Mouse (Mus musculus): ENCODE measurements around the gene Fam104a.
"Not testable (repeated sequence)": the region's sequence is repeated elsewhere in the genome, so short reads cannot be mapped to it uniquely, and the experiment has no call there.

Gene Fam104a

GRCm38 (mm10) chr11:113666205-113666604 is 17.8 kb downstream of the Fam104a start:
- no peak for DNase-seq (ENCODE audit: extremely low spot score, low spot score)

DNA sequence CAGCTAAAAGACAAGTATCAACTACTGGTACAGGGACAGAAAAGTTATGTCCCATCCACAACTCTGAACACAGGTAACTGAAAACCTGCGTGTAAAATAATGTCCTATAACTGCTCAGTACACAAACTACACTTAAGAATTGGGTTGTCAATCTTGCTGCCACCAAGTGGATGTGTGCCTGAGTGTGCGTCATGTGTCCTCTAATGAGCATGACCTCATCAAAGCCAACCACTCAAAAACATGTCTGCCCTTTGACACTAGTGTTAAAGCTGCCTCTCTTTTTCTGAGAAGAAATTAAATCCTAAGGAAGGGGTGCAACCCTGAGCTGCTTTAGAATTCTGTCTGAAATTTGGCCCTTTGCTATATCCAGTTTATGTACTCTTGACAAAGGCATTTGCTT is 19.7 kb downstream of the Fam104a start:
- no peak for DNase-seq (ENCODE audit: extremely low spot score, low spot score)

DNA sequence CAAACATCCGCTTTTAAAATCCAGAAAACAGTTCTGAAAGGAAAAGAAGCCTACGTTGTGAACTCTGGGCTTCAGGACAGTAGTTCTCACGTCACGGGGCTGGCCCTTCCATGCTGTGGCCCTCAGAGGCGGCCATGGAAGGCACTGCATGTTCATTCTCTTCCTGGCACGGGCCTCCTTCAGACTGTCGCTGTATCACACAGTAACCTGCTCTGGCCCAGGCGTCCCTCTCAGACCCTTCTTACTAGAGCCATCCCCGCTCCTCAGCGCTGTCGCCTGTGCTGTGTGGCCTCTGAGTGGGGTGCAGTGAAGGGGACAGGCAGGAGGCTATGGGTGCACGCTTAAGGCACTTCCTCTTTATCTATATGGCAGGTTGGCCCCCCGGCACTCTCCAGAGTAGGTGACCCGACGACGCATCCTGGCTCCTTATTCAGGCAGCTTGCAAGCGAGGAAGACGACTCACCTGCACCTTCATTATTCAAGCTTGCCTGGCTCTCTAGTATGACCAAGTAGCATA is 22.1 kb downstream of the Fam104a start:
- DNase-seq (ENCODE audit: extremely low spot score, low spot score): no peak

GRCm38 (mm10) chr11:113660940-113661339 is 23.0 kb downstream of the Fam104a start:
- DNase-seq (ENCODE audit: extremely low spot score, low spot score): no peak

- not testable (repeated sequence) for DNase-seq (ENCODE audit: extremely low spot score, low spot score)
These were observed 23.7 kb downstream of the Fam104a start for GRCm38 (mm10) chr11:113660213-113660612.

DNA sequence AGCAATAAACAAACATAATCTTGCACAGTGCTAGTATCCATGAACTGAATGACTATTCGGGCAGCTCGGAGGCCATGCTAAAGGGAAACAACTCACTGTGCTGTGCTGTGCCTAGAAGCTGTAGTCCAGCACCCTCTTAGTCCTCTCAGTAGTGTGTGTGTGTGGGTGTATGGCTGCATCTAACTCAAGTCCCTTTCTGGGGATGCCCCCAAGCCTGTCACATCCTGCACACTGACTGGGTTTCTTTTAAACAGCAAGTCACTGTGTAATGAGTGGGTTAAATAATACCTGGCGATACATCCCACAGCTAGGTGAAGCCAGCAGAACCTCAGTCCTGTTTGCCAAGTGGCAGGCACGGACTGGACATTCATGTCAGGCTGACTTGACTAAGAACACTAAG is 25.2 kb downstream of the Fam104a start:
- DNase-seq (ENCODE audit: extremely low spot score, low spot score): no peak

DNA sequence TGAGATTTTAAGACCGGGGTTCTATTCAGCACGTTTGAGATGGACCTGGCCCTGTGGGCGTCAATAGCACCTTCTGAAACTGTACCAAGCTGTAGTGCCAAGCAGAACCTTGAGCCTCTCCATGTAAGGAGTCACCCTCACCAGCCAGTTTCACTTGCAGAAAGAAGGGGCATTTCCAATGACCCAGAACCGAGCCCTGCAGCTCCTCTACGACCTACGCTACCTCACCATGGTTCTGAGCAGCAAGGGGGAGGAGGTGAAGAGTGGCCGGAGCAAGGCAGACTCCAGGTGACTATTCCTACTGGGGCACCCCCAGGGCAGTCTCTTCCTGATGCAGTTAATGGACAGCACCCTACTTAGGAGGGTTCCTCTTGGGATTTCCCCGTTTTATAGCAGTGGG is 25.6 kb downstream of the Fam104a start:
- DNase-seq (ENCODE audit: extremely low spot score, low spot score): no peak

DNA sequence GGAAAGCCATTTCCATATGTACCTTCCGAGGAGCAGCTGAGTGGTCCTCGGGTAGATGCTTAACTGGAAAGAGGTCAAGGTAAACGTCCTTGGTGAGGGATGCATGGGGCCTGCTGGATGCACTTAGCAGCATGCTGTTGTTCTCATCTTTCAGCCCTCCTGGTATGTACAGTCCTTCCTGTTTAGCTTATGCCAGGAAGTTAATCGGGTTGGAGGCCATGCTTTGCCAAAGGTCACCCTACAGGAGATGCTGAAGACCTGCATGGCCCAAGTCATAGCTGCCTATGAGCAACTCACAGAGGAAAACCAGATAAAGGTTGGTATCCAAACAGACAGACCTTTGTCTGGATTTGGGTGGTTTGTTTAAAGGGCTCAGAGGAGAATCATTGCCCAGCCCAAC is 26.7 kb downstream of the Fam104a start:
- no peak for DNase-seq (ENCODE audit: extremely low spot score, low spot score)

DNA sequence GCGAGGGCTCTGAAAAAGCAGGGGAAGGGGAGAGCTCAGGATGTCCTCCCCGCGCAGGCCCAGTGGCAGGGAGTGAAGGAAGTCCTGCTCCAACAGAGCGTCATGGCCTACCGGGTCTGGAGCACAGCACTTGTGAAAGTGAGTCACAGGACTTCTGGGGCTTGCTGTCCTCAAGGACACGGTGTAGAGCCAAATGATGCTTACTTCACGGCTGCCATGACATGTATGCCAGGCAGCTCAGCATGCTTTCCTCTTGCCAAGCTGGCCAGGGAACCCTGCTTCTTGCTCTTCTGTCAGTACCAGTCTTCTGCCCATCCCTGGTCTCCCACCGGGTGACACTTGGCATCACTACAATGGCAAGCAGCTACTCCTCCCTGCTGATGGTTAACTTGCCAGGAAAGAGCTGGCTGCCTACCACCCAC is 27.4 kb downstream of the Fam104a start:
- no peak for DNase-seq (ENCODE audit: extremely low spot score, low spot score)

- no peak for DNase-seq (ENCODE audit: extremely low spot score, low spot score)
These were observed 29.2 kb downstream of the Fam104a start for GRCm38 (mm10) chr11:113654561-113655270.

DNA sequence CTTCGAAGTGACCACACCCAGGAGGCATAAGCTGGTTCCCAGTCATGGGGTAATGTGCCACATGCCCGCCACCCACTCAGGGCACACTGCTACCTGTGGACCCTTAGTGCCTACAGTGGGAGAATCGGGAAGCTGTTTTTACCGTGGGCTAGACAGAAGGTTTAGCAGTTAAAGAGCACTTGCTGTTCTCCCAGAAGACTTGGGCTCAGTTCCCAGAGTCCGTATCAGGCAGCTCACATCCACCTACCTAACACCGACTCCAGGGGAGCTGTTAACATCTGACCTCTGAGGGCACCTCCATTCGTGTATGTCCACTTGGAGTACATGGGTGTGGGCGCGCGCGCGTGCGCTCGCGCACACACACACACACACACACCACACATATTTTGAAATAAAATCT is 29.9 kb downstream of the Fam104a start:
- DNase-seq (ENCODE audit: extremely low spot score, low spot score): no peak

DNA sequence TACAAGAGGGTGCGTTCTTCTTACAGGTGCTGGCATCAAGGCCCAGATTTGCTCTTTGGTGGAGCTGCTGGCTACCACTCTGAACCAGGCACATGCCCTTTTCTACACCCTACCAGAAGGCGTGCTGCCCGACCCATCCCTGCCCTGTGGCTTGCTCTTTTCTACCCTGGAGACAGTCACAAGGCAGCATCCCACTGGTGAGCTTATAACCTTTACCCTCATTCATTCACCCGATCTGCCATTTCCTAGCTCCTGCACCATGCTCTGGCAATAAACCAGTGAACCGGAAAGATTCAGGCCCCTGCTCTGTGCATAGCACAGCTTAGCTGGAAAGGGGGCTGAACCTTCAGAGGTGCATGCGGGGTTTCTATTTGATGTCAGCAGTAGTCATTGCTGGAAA is 31.4 kb downstream of the Fam104a start:
- no peak for DNase-seq (ENCODE audit: extremely low spot score, low spot score)

DNA sequence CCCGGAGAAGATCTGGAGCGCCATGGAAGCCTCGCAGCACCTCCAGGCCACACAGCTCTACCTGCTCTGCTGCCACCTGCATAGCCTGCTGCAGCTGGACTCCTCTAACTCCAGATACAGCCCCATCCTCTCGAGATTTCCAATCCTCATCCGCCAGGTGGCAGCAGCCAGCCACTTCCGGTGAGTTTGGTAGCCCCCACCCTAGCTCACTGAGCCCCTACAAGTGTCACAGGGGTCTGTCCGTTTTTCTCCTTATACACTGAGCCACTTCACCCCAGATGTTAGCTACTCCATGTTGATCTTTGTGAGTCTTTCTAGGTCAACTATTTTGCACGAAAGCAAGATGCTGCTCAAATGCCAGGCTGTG is 32.1 kb downstream of the Fam104a start:
- DNase-seq (ENCODE audit: extremely low spot score, low spot score): peak; percentile 48

DNA sequence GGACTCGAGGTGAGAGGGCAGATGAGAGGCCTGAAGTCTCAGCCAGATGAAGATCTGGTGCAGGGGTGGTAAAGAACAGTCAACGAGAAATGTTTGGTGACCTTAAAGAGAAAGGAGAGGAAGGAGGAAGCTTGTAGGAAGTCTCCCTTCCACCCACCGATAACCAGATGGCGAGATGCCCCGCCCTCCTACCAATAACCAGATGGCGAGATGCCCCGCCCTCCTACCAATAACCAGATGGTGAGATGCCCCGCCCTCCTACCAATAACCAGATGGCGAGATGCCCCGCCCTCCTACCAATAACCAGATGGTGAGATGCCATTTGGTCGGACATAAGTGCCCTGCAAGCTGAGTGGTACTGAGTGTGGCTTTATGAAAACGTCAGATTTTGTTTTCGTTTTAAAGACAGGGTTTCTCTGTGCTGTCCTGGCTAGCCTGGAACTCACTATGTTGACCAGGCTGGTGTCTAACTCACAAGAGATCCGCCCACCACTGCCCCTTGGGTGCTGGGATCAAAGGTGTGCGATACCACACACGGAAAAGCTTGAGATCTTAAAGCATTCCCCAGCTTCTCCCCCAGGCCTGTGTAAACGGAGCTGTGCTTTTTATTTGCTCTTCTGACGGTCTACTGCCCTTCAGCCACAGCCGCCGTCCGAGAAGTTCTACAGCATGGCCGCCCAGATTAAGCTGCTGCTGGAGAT is 32.6 kb downstream of the Fam104a start:
- no peak for DNase-seq (ENCODE audit: extremely low spot score, low spot score)

DNA sequence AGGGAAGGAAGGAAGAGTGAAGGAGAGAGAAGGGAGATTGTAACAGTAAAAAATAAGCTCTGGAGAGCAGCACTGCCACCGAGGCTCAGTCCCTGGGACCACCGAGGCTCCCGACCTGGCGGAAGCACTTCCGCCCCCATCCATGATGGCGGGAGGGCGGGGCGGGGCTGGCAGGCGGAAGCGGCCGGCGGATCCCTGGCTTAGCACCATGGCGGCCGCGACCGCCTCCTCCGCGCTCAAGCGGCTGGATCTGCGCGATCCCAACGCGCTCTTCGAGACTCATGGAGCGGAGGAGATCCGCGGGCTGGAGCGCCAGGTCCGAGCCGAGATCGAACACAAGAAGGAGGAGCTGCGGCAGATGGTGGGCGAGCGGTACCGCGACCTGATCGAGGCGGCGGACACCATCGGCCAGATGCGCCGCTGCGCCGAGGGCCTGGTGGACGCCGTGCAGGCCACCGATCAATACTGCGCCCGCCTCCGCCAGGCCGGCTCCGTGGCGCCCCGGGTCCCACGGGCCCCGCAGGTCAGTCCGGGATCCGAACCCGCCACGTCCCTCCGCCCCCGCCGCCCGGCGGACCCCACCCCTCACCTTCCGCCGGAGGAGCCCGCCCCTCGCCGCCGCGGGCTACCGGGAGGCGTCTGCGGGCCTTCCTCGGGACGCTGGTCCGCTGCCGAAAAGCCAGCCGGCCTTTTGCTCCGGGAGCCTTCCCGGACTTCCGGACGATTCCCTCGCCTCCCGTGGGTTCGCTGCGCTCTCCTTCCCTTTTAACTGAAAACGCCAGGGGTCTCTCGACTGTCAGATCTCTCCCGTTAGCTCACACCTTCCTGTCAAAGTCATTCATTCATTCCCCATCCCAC is 34.4 kb downstream of the Fam104a start, which contains the start of gene Slc39a11:
Slc39a11 (minus strand) TSS at position 727 of the 858 bp plus-strand sequence.
- DNase-seq (ENCODE audit: extremely low spot score, low spot score): peak; percentile 86

DNA sequence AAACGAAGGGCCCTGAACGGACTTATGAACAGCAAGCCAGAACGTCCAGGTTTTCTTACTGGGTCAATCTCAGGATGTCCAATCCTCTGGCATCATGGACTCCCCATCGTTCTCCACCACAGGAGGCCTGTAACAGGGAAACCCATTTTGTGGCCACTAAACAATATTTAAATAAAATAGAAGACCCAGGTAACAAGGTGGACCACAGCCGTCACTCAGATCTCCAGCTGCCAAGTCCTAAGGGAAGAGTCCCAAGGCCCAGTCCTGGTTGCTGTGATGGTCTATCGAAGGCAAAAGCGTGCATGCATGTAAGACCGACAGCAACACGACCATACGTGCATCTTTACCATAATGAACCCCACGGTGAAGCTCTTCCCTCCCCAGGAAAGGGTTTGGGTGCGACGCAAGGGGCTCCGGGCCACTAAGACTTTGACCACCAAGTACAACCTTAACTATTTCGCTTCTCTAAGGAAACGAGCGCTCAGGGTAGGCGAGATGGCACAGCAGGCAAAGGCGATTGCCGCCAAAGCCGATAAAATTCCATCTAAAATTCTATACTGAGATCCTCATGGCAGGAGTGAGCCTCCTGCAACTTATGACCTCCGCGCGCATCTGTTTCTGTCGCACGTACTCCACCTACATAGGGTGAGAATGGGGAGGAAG is 35.1 kb downstream of the Fam104a start, which contains the start of gene Cog1:
Cog1 (plus strand) TSS at position 480 of the 663 bp plus-strand sequence.
- DNase-seq (ENCODE audit: extremely low spot score, low spot score): no peak

GRCm38 (mm10) chr11:113648152-113648551 is 35.8 kb downstream of the Fam104a start:
- DNase-seq (ENCODE audit: extremely low spot score, low spot score): peak; percentile 87

DNA sequence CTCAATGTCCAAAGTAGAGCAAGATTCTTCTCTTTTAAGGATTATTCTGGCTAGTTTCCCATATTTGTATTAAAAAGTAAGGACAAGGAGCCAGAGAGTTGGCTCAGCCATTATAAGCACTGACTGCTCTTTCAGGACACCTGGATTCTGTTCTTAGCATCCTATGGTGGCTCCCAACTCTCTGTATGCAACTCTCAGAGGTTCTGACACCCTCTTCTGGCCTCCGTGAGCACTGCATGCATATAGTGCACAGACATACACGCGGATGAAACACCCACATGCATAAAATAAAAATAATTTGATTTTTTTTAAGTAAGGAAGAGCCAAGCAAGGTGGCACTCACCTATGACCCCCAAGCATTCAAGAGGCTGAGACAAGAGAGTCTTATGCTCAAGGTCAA is 38.8 kb downstream of the Fam104a start:
- DNase-seq (ENCODE audit: extremely low spot score, low spot score): no peak

- no peak for DNase-seq (ENCODE audit: extremely low spot score, low spot score)
These were observed 45.3 kb downstream of the Fam104a start for GRCm38 (mm10) chr11:113638680-113639079.

GRCm38 (mm10) chr11:113634699-113635121 is 49.2 kb downstream of the Fam104a start:
- no peak for DNase-seq (ENCODE audit: extremely low spot score, low spot score)

- no peak for DNase-seq (ENCODE audit: extremely low spot score, low spot score)
These were observed 50.6 kb downstream of the Fam104a start for GRCm38 (mm10) chr11:113633398-113633797.

Data from neural tube, embryonic 10.5 days (tissue).